Mouse (Mus musculus): ENCODE results near the gene Unc13a. TPM values are rescaled to one million over a fixed set of nuclear protein-coding genes. Genes with fewer than 3 reads are reported as not detected.
"Not testable (repeated sequence)": the region's sequence is repeated elsewhere in the genome, so short reads cannot be mapped to it uniquely, and the experiment has no call there.

Gene Unc13a
- polyA plus RNA-seq (2016; fragmentation: Nextera tagmentation; extraction: Ambion mirVana): 0.40 and 0.51 TPM in 2 replicates

GRCm38 (mm10) chr8:71671549-71671965 lies at the start of gene Unc13a:
TSS of gene Unc13a (minus strand) at chr8:71671757.
- WGBS: 0% methylated on average over 41 of the region's 42 CpGs
- peak within 1 kb of the TSS; percentile 73 for H3K27ac ChIP-seq
- peaks cover 60% of the 10 kb centered on the region for H3K4me1 ChIP-seq

GRCm38 (mm10) chr8:71719928-71720457 lies 48.4 kb upstream of the Unc13a start:
- Histone ChIP-seq H3K27ac (no peak overlapping the region), H3K36me3 (no peaks in the 10 kb centered on the region), H3K9me3 (replicated peaks) (no peaks in the 10 kb centered on the region), H3K4me1 (peaks cover 38% of the 10 kb centered on the region), H3K4me3 (no peak overlapping the region), H3K27me3 (ENCODE audit: low read depth, poor library complexity, severe bottlenecking) (peaks cover 65% of the 10 kb centered on the region)
- WGBS: 33% methylated on average over 7 of the region's 7 CpGs
- peak; percentile 82 for DNase-seq (ENCODE audit: low spot score)

More at GRCm38 (mm10) chr8:71671549-71671965, at the start of gene Unc13a:
- Histone ChIP-seq H3K27me3 (ENCODE audit: low read depth, poor library complexity, severe bottlenecking) (peaks cover 93% of the 10 kb centered on the region), H3K36me3 (no peaks in the 10 kb centered on the region), H3K4me3 (peak within 1 kb of the TSS; percentile 56), H3K9me3 (replicated peaks) (no peaks in the 10 kb centered on the region)
- peak; percentile 95 for DNase-seq (ENCODE audit: low spot score)

DNA sequence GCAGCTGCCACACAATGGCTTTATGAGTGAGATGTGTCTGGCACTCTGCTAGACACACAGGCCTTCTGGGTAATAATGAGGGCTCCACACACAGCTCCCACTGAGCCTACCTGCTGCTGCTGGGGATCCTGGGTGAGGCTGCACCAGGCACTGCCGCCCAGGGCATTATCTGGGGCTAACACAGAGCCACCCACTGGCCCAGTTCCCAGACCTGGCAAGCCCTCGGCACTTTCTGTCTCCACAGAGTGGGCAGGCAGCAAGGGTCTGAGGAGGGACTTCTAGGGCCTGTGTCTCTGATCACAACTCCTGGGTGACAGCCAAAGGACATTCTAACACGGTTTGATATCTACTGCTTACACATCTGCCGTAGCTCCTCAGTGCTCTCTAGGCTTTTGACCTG lies 47.7 kb upstream of the Unc13a start:
- Histone ChIP-seq H3K27ac (no peak overlapping the region), H3K9me3 (replicated peaks) (no peaks in the 10 kb centered on the region), H3K27me3 (ENCODE audit: low read depth, poor library complexity, severe bottlenecking) (peaks cover 62% of the 10 kb centered on the region), H3K36me3 (no peaks in the 10 kb centered on the region), H3K4me1 (peaks cover 35% of the 10 kb centered on the region), H3K4me3 (no peak overlapping the region)
- DNase-seq (ENCODE audit: low spot score): no peak
- WGBS: 73% methylated on average over 4 of the region's 4 CpGs

GRCm38 (mm10) chr8:71718252-71718651 lies 46.7 kb upstream of the Unc13a start:
- no peak overlapping the region for H3K4me3 ChIP-seq
- no peak overlapping the region for H3K27ac ChIP-seq
- H3K9me3 ChIP-seq (replicated peaks): no peaks in the 10 kb centered on the region
- DNase-seq (ENCODE audit: low spot score): no peak
- peaks cover 35% of the 10 kb centered on the region for H3K4me1 ChIP-seq
- no peaks in the 10 kb centered on the region for H3K36me3 ChIP-seq
- WGBS: 38% methylated on average over 3 of the region's 3 CpGs
- peaks cover 52% of the 10 kb centered on the region for H3K27me3 ChIP-seq (ENCODE audit: low read depth, poor library complexity, severe bottlenecking)

DNA sequence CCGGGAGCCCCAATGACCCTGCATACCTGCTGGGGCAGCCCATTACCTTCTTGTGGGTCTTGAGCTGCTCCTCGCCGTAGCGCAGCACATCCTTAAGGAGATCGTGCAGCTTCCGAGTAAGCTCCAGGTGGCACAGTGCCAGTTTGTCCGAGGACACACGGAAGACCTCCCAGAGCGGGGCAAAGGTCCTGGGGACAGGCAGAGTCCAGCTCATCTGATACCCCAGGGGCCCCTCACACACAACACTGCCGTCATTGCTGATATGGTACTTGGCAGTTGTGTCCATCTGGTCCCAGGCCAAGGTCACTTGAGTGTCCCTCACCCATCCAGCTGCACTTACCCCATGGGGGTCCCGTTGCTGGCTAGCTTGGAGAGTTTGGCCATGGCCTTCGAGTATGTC lies 45.5 kb upstream of the Unc13a start:
- Histone ChIP-seq H3K4me3 (no peak overlapping the region), H3K27ac (no peak overlapping the region), H3K36me3 (no peaks in the 10 kb centered on the region), H3K4me1 (peaks cover 35% of the 10 kb centered on the region), H3K9me3 (replicated peaks) (no peaks in the 10 kb centered on the region), H3K27me3 (ENCODE audit: low read depth, poor library complexity, severe bottlenecking) (peaks cover 48% of the 10 kb centered on the region)
- WGBS: 92% methylated on average over 12 of the region's 12 CpGs
- DNase-seq (ENCODE audit: low spot score): no peak

DNA sequence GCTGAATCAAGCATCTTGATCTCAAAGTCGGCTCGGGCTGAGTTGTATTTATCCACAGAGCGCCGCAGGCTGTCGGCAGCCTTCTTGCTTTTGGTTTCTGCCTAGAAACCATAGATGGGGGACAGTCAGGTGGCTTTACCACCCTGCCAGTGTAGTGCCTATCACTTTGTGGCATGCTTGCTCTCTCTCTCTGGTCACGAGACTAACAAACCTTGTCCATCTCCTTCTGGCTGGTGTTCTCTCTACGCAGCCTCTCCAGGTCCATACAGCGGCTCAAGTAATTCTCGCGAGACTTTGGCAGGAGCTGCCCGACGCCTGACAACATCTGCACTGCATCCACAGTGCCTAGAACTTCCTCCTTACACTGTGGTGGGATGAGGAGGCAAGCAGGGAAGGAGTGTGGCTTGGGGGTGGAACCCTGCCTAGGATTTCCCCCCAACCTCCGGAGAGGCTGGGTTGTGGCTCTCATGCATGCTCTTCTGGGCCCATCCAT lies 45.0 kb upstream of the Unc13a start:
- 78% methylated on average over 13 of the region's 13 CpGs for WGBS
- Histone ChIP-seq H3K27ac (no peak overlapping the region), H3K36me3 (no peaks in the 10 kb centered on the region), H3K9me3 (replicated peaks) (no peaks in the 10 kb centered on the region), H3K27me3 (ENCODE audit: low read depth, poor library complexity, severe bottlenecking) (peaks cover 48% of the 10 kb centered on the region), H3K4me3 (no peak overlapping the region), H3K4me1 (peaks cover 35% of the 10 kb centered on the region)
- DNase-seq (ENCODE audit: low spot score): no peak

DNA sequence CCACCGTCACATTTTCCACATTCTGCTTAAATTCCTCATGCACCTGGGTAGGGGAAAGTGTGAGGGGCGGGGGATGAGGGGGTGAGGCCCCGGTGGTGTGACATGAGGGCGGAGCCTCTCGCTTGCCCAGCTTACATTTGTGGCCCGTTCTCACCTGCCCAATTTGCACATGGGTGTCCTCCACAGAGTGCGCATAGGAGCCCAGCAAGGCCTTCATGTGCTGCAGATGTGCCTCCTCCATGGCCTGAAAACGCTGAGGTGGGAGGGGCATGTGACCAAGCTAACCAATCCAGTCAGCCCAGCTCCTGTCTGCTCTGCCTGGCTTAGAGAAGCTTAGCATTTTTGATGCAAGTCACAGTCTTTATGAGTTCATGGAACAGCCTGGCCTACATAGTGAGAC lies 44.0 kb upstream of the Unc13a start:
- no peaks in the 10 kb centered on the region for H3K36me3 ChIP-seq
- peaks cover 28% of the 10 kb centered on the region for H3K4me1 ChIP-seq
- WGBS: 29% methylated on average over 8 of the region's 8 CpGs
- H3K27me3 ChIP-seq (ENCODE audit: low read depth, poor library complexity, severe bottlenecking): peaks cover 52% of the 10 kb centered on the region
- H3K9me3 ChIP-seq (replicated peaks): no peaks in the 10 kb centered on the region
- no peak for DNase-seq (ENCODE audit: low spot score)
- no peak overlapping the region for H3K27ac ChIP-seq
- H3K4me3 ChIP-seq: no peak overlapping the region

DNA sequence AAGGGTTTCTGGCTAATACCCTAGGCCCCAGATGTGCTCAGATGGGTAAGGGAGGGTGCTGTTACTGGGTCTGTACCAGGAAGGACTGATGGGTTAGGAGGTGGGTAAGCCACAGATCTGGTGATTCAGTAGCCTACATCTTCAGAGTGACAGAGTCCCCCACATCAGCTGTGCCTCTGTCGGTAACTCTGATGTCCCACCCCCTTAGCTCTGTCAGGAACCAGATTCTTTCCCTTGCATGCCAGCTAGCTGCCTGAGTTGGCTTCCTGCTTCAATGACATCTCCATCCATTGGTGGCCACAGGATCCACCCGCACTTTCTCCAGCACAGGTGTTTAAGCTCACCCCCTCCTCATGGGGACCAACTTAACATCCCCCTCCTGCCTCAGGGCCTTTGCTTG lies 40.0 kb upstream of the Unc13a start:
- Histone ChIP-seq H3K27me3 (ENCODE audit: low read depth, poor library complexity, severe bottlenecking) (peaks cover 72% of the 10 kb centered on the region), H3K27ac (no peak overlapping the region), H3K4me1 (peaks cover 19% of the 10 kb centered on the region), H3K4me3 (no peak overlapping the region), H3K36me3 (no peaks in the 10 kb centered on the region), H3K9me3 (replicated peaks) (no peaks in the 10 kb centered on the region)
- WGBS: 84% methylated on average over 2 of the region's 2 CpGs
- no peak for DNase-seq (ENCODE audit: low spot score)

DNA sequence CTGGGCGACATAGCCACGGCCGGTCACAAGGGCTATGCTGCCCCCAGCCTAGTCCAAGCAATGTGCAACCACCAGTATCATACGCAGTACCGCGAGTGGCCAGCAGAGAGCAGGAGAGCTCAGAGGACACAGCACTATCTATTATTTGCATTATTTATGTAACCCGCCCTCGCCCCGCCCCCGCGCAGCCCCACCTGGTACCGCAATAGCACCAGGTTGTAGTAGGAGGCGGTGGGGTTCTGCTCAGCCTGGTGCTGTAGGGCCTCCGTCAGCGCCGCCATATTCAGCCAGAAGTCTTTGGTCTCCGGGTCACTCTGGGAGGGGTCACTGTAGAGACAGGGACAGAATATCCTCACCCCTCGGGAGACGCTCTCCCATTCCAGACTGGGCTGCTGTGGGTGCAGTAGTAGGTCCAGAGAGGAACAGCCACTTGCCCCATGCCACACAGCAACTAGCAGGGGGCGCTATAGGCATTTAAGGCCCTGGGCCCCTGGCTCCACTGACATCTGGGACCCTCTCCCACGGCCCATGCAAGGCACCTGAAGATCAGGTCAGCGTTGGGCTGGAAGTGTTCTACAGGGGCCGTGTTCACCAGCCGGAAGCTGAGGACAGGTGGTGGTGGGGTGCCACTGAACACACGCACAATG lies 38.4 kb upstream of the Unc13a start:
- Histone ChIP-seq H3K4me3 (peak overlapping the region; percentile 3; the same call in 1 of the 2 replicates), H3K4me1 (peaks cover 10% of the 10 kb centered on the region), H3K27ac (no peak overlapping the region), H3K27me3 (ENCODE audit: low read depth, poor library complexity, severe bottlenecking) (peaks cover 77% of the 10 kb centered on the region), H3K9me3 (replicated peaks) (no peaks in the 10 kb centered on the region), H3K36me3 (no peaks in the 10 kb centered on the region)
- WGBS: 21% methylated on average over 25 of the region's 25 CpGs
- peak; percentile 89 for DNase-seq (ENCODE audit: low spot score)

- peaks cover 80% of the 10 kb centered on the region for H3K27me3 ChIP-seq (ENCODE audit: low read depth, poor library complexity, severe bottlenecking)
- no peaks in the 10 kb centered on the region for H3K36me3 ChIP-seq
- WGBS: 38% methylated on average over 25 of the region's 25 CpGs
- peaks cover 10% of the 10 kb centered on the region for H3K4me1 ChIP-seq
- no peaks in the 10 kb centered on the region for H3K9me3 ChIP-seq (replicated peaks)
- DNase-seq (ENCODE audit: low spot score): no peak
- no peak overlapping the region for H3K27ac ChIP-seq
- peak overlapping the region; percentile 3; the same call in 1 of the 2 replicates for H3K4me3 ChIP-seq
Observed at GRCm38 (mm10) chr8:71709134-71709799, 37.7 kb upstream of the Unc13a start.

- Histone ChIP-seq H3K4me3 (no peak overlapping the region), H3K27ac (no peak overlapping the region), H3K9me3 (replicated peaks) (no peaks in the 10 kb centered on the region), H3K27me3 (ENCODE audit: low read depth, poor library complexity, severe bottlenecking) (peaks cover 94% of the 10 kb centered on the region), H3K36me3 (no peaks in the 10 kb centered on the region), H3K4me1 (peaks cover 10% of the 10 kb centered on the region)
- DNase-seq (ENCODE audit: low spot score): peak; percentile 57
- WGBS: 34% methylated on average over 8 of the region's 8 CpGs
Observed at GRCm38 (mm10) chr8:71707874-71708273, 36.3 kb upstream of the Unc13a start.

DNA sequence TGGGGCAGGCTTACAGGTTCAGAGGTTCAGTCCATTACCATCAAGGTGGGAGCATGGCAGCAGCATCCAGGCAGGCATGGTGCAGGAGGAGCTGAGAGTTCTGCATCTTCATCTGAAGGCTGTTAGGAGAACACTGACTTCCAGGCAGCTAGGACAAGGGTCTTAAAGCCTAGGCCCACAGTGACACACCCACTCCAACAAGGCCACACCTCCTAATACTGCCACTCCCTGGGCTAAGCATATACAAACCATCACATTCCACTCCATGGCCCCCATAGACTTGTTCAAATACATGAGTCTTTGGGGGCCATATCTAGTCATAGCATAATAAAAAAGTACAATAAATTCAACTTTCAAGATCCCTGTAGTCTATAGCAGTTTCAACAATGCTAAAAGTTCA lies 31.8 kb upstream of the Unc13a start:
- H3K9me3 ChIP-seq (replicated peaks); DNase-seq (ENCODE audit: low spot score); H3K36me3 ChIP-seq; H3K27ac ChIP-seq; H3K4me3 ChIP-seq: not testable (repeated sequence)
- Histone ChIP-seq H3K27me3 (ENCODE audit: low read depth, poor library complexity, severe bottlenecking) (peaks cover 95% of the 10 kb centered on the region), H3K4me1 (peaks cover 14% of the 10 kb centered on the region)

GRCm38 (mm10) chr8:71702923-71703322 lies 31.4 kb upstream of the Unc13a start:
- Histone ChIP-seq H3K4me3 (no peak overlapping the region), H3K9me3 (replicated peaks) (no peaks in the 10 kb centered on the region), H3K27ac (no peak overlapping the region), H3K27me3 (ENCODE audit: low read depth, poor library complexity, severe bottlenecking) (peaks cover 95% of the 10 kb centered on the region), H3K4me1 (peaks cover 14% of the 10 kb centered on the region), H3K36me3 (no peaks in the 10 kb centered on the region)
- 84% methylated on average over 3 of the region's 3 CpGs for whole genome bisulfite sequencing
- no peak for DNase-seq (ENCODE audit: low spot score)
